Mouse (Mus musculus): Measurements from ENCODE around the gene Gm17018.

Gene Gm17018

DNA sequence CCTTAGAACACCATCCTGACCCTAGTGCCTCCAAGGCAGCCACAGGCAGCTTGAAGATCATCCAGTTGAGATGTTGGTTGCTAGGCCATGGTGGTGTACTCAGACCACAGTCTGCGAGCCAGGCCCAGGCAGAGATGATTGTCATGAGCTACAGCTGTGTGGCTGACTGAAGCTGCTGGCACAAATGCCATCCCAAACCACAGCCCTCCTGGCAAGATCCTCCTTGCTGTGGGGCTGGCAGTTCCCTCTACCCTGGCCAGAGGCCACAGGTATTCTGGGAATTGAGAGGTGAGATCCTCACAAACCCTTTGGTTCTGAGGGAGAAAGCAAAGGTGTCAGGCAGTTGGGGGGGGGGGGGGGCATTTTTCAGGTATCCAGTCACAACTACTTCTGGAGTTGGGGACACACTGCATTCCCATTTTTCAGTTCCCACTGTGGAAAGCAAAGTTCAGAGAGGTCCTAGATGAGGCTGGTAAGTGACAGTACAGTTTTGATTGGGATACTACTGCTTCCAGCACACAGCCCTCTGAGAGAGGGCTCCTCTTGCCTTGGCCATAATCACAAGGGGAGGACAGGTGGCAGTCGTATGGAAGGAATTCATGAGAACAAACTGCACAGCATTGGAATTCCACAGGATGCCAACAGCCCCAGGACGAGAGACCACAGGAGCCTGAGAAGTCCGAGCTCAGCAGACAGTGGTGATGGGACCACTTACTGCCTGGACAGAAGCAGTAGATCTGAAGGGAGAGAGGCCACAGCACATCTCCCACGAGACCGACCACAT is 27.3 kb downstream of the Gm17018 start:
- in situ Hi-C loops (cut with MseI, MboI): no loop called here

DNA sequence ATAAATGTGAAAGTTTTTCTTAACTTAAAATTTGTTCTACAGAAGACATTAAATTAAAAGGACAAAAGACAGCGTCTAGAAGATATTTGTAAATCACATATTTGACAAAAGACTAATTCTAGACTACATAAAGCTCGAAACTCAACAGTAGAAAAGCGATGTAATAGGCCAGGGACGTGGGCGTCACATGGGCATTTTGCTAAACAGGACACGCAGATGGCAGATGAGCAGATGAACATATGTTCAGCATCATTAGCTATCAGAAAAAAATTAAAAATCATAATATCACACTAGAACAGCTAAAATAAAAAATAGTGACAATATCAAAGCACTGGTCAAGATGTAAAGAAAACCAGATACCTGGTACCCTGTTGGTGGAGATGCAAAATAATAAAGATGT is 29.3 kb downstream of the Gm17018 start:
- in situ Hi-C loops (cut with MseI, MboI): no loop called here

DNA sequence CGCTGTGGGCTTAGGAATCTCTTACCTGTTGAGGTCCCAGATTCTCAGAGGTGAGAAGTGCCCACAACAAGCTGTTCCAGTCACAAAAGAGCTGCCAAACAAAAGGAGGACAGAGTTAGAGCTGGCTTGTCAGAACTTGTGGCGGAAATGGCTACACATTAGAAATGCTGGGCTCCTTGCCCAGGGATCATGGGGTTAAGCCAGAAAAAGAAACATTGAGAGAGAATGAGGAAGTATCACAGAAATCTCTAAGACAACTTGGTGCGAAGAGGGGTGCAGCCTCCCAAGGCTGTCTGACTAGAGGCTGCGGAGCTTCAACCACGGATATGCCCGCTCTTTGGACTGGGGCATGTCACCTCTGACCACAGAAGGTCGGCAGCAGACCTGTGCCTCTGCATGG is 31.3 kb downstream of the Gm17018 start:
- in situ Hi-C loops (cut with MseI, MboI): no loop called here

DNA sequence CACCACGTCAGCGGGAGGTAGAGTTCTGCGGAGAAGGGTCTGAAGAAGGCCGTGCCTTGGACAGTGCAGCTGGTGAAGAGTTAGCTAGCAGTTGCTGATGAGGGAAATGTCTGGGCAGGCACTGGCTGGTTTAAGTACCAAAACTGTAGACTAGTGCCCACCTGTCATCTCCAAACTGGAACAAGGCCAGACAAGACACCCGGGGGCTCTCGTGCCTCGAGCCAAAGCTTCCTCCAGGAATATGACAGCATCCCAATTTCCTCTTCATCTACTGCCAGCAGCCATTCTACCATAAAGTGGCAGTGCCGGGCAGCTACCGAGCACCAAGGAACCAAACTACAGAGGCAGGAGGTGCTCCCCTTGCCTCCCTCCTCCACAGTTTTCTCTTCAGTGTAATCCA is 32.5 kb downstream of the Gm17018 start:
- in situ Hi-C loops (cut with MseI, MboI): no loop called here

DNA sequence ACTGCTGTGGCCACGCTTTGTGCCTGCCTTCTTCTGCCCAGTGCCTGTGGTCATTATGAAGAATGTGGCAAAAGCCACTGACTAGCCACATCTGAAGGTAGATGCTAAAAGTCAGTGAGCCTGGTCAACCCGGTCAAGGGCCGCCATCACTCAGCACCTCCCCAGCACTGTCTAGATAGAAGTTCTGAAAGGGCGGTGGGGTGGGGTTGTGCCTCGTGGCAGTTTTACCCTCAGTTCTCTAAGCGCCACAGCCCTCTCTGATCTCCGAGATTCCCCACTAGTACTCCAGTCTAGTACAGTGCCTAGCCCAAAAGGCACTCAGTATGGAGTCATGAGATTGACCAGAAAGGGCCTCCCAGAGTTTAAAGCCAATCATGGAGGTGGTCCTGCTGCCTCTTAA is 33.7 kb downstream of the Gm17018 start:
- in situ Hi-C loops (cut with MseI, MboI): no loop called here

DNA sequence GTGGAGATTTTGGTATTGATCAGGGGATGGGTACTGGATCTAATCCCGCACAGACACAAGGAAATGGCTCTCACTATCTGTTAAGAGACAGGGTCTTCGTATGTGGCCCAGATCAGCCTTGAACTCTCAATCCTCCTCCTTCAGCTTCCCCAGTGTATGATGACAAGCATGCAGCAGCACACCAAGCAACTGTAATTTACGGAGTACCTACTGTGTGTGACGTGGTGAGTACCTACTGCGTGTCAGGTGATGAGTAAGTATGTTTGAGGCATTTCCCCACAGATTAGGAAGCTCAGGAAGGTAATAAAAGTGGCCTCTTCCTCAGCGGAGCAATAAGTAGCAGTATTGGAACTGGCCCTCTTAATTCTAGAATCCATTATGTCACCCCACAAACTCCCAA is 35.1 kb downstream of the Gm17018 start:
- in situ Hi-C loops (cut with MseI, MboI): no loop called here

DNA sequence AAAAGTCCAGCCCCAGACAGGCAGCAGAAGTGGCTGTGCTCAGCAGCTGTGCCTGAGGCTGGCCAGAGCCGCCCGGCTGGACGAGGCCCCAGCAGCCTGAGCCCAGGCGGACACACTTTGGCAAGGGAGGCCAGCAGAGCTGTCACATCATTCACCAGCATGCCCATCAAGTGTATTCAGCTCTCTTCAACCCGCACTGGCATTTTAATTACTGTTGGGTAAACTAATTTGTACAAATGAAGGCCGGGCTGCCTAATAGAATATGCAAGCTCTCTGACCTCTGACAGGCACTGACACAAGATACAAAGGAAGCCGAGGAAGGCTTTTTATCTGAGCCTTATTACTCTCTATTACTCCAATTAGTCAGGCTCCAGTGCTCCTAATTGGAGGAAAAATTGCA is 35.6 kb downstream of the Gm17018 start:
- in situ Hi-C loops (cut with MseI, MboI): no loop called here

DNA sequence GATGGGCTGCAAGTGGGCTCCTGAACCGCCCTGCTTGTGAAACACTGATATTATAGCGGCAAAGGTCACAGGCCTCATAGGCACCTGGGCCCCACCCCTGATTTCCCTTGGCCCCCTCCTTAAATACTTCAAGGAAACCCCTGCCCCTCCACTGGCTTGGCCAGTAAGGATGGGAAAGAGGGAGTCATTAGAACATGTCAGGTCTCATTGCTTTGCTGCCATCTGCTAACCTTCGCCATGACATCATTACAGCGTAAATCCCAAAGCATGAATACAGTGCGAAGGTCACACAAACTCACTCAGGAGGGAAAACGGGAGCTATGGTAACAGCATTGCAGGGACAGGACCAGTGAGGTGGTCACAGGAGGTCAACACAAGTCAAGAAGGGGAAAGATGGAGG is 36.0 kb downstream of the Gm17018 start:
- in situ Hi-C loops (cut with MseI, MboI): no loop called here

DNA sequence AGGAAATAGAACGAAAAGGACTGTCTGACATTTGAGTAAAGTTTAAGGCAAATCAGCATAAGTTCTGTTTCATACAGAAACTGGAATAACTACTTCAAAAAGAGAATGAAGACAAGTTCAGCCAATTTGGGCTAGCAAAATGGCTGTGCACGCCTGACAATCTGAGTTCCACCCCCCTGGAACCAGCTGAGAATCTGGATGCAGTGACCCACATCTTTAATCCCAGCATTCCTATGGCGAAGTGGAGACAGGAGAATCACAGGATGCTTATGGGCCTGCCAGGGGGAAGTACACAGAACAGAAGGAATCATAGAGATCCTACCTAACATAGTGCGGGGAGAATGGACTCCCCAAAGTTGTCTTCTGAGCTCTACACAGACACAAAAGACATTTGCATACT is 36.7 kb downstream of the Gm17018 start:
- in situ Hi-C loops (cut with MseI, MboI): no loop called here

DNA sequence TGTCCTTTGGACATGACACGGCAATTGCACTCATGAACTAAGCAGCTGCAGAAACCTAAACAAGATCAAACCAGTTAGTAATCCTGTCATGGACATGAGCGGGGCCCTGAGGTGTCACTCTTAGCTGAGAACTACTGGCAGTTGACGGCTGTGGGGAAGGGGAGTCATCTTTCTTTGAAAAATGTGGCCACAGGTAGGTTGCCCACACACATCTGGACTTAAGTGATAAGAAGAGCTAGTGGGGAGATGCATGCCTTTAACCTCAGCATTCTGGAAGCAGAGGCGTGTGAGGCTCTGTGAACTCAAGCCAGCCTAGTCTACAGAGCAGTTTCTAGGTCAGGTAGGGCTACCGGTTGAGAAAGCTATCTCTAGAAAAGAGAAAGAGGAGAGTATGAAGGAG is 42.2 kb downstream of the Gm17018 start:
- in situ Hi-C loops (cut with MseI, MboI): no loop called here

DNA sequence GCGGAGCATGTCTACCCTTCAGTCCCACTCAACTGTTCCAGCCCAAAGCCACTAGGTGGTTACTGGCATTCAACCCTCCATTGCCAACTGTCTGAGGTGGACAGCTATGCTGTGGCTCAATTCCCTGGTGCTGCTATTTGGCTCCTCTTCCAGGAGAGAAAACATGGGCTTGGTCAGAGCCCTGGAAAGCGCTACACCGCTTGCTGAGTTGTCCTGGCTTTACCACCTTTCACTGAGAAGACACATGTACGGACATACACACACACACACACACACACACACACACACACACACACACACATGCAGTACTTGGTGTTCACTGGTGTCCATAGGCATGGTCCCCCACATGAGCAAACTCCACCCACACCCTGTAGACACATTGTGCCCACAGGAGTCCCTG is 46.3 kb downstream of the Gm17018 start:
- in situ Hi-C loops (cut with MseI, MboI): no loop called here

DNA sequence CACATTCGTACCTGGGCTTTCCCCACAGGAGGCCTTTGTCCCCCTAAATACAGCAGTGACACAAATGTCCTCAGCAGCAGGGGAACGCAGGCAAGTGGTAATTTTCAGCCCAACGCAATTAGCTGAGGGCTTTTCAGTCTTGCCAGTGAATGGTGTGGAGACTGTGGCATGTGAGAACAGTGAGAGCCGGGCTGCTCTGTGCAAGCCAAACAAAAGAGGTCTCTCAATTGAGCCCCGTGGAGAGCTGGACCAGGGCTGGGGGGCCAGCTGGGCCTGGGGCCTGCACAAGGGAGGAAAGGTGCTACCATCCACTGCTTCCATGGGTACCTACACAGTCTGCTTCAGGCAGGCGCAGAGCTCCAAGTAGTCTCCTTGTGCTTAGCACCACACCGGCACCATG is 47.1 kb downstream of the Gm17018 start:
- in situ Hi-C loops (cut with MseI, MboI): no loop called here

DNA sequence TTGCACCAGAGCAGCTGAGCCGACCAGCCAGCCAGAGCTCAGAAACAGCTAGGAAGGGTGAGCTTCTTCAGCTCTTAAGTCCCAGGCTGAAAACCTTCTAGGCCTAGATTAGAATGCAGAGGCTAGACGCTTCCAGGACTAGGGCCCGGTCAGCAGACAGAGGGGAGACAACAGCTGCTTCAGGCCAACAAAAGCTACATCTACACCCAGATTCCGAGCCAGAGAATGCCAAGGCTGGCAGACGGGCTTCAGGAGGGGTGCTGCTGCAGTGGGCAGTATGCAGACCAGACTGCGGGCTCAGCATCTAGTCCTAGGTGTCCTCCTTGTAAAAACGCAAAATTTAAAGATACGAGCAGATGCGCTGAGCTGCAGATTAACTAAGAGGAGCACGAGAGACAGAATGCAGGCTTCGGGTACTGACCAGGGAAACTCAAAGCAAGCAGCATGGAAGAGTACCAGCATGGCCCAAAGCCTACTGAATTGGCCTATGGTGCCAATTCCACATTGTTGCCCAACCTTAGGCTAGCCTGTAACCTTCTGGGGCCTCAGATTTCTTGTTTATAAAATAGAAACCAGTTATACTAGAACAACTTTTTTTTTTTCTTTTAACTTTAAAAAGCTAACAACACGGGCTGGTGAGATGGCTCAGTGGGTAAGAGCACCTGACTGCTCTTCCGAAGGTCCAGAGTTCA is 48.4 kb downstream of the Gm17018 start:
- in situ Hi-C loops (cut with MseI, MboI): no loop called here

DNA sequence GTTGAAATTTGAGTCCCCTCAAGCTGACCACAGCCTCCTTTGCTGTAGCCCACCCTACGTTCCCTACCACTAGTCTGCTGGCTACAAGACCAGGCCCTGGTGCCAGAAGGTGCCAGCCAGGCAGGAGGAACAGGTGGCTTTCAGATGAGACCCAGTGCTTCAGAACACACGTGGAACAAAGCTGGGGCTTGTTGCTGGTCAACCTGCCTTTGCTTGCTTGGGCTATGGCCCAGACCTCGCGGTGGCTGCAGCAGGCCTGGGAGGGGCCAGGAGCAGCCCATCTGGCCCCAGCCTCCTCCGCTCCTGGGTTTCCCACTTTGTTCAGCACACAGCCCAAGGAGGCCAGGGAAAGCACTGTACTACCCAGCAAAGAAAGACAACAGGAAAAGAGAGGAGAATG is 50.4 kb downstream of the Gm17018 start:
- in situ Hi-C loops (cut with MseI, MboI): no loop called here

DNA sequence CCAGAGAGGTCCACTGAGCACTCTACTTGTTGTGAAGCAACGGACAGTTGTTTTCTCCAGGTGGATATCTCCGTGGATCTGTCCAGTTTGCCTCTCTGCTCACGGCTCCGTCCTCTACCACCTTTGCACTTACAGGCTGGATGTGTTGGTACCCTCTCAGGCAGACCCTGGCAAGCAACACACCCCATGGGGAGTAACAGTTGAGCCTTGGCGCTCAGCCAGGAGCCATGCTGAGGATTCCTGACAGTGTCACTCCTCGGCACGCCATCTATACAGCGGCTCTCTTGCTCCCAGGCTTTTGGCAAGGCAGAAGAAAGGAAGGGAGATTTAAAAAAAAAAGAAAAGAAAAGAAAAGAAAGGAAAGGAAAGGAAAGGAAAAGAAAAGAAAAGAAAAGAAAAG is 54.0 kb downstream of the Gm17018 start:
- in situ Hi-C loops (cut with MseI, MboI): no loop called here

DNA sequence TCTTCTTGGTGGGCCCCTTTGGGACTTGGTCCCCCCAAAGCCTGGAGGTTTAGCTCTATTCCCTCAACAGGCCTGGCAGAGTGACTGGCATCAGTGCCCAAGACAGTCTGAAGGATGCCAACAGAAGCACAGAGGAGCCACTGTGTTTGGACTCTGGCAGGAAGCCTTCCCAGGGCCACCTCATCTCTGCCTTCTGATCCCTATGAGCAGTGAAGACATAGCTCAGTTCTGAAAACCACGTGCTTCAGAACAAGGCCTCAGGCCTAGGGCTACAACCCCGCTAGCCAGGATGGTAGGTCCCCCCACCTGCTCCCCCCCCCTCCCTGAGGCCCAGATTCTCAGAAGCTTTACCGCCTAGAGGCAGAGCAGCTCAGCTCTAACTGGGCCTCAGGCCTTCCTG is 54.5 kb downstream of the Gm17018 start:
- in situ Hi-C loops (cut with MseI, MboI): no loop called here

DNA sequence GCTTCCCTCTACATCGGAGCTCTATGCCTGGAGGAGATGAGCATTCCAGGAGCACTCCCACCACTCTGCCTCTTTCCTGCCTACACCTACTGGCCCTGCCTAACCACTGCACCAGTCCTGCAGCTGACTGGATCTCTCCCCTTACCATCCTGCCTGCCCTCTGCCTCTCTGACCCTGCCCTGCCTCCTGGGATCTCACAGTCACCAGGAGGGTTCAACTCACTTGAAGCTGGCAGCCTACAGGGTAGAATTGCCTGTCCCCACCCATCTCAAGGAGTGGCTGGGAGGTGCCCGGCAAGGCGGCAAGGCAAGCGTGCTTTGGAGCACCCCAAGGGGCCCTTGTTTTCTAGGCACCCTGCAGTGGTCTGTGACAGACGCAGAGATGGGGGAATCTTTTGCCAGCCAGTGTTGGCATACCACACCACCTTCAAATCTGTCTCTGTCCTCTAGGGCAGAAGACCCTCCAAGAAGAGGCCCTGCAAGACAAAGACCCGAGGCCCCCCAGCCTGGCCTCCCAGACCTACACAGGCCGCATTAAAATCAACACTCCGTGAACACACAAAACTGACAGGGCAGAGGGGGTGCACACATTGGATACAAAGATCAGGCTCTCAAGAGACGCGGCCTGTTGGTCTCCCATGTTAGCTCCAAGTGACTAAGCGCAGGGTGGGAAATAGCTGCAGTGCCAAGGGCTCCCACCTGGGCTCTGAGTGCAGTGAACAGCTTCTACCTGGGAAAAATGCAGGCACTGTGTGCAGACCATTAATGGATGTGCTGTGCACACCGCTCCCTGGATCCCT is 55.2 kb downstream of the Gm17018 start:
- in situ Hi-C loops (cut with MseI, MboI): no loop called here

DNA sequence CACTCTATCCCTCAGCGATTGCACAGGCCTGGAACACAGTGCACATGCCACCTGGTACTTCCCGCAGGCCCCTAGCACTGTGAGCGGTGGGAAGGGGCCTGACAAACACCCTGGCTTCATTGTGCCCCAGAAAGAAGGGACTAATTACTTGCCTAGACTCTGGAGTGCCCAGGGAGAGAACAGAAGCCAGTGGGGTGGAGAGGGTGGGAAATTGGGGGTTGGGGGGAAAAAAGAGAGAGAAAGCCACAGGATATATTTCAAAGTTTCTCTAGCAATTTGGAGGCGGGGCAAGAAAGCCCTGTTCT is 55.8 kb downstream of the Gm17018 start:
- in situ Hi-C loops (cut with MseI, MboI): no loop called here

DNA sequence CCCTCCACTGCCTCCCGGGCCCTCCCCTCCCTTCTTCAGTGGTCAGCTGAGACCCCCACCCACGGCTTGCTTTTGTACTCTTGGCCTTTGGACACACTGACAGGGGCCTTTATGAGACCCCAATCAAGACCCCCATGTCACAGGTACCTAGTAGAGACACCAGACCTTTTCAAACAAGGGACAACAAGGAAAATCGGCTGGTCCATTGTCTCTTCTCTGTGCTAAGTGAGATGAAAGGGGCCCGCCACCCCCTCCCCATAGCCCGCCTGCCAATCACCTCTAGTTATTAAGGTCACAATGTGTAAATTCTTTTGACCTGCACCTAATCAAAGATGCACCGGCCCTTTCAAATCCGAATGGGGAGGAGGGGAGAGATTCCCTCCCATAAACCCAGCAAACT is 56.3 kb downstream of the Gm17018 start:
- in situ Hi-C loops (cut with MseI, MboI): no loop called here

DNA sequence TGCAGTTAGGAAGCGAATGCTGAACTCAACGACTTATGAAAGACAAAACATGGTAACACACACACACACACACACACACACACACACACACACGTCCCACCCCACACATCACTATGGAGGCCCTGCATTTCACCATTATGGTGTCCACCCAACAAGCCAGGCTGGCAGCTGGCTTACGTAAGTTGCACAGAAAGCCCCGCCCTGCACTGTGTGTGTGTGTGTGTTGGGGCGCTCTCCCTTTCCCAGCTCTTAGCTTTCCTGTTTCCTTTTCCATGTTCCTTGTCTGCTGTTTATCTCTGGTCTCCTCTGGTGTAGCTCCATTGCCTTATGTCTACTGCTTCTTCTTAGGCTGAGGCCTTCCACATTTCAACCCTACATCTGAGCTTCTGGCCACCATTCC is 57.8 kb downstream of the Gm17018 start:
- in situ Hi-C loops (cut with MseI, MboI): no loop called here

DNA sequence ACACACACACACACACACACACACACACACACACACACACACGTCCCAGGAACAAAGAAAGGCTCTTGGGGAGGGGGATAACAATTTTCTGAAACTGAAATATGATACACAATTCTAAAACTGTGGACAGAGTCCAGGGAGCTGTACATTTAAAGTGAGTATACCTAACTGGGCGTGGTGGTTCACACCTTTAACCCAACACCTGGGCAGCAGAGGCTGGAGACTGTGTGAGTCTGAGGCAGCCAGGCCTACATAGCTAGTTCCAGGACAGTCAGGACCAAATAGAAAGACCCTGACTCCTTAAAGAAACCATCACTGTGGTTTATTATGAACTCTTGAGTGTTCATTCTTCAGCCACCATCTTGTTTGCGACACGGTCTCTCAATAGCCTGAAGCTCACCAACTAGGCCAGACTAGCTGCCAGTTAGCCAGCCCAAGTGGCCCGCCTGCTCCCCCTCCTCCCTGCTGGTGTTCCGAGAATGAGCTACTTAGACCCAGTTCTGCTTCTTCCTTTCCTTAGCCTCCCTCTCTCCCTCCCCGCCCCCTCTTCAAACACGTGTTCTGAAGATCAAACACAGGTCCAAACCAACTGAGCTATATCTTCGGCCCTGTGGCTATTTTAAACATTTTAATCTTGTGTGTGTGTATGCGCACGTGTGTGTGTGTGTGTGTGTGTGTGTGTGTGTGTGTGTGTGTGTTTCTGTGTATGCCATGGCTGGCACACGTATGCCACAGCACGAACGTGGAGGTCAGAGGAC is 59.5 kb downstream of the Gm17018 start:
- in situ Hi-C loops (cut with MseI, MboI): no loop called here

DNA sequence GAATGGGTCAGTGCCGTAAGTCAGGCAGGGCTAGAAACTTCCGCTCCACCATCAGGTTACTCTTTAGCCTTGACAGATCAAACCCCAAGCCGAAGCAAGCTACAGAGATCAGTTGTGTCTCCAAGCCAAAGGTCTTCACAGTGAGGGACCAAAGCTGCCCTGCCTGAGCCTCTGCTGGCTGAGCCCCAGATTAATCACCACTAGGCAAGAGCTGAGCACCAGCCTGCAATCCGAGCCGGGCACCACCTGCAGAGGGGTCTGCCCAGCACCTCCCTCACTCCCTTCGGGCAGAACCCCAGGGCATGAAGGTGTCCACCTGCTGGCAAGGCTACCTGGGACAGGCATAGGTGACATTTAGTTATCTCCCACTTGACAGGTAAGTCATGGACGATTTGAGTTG is 60.6 kb downstream of the Gm17018 start:
- in situ Hi-C loops (cut with MseI, MboI): no loop called here
